Mouse (Mus musculus): ENCODE results near the gene Vps41. TPM values are rescaled to one million over a fixed set of nuclear protein-coding genes. Genes with fewer than 3 reads are reported as not detected.

The Vps41 gene
- 105 and 114 TPM in 2 replicates for polyA plus RNA-seq (2014; fragmentation: Nextera tagmentation; extraction: Ambion mirVana)

DNA sequence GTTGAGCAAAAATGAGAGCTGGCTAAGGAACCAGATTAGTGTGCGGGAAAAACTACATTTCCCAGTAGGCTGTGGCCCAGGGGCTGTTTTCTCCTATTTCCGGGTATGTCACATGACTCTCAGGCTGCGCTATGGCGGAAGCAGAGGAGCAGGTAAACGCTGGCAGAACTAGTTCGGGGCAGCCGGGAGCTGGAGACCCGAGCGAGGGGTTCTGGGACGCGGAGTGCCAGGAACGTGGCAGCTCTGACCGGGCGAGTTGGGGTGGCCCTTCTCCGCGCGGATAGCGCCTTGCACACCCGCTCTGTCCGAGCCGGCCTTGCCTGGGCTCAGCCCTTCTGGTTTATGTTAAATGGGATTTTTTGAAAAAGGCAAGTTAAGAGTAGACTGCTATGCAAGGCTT lies at the start of gene Vps41:
Vps41 (plus strand) TSS at position 102 of the 400 bp plus-strand sequence.
- no peaks in the 10 kb centered on the region for H3K27me3 ChIP-seq (ENCODE audit: control insufficient read depth, insufficient read depth, low read length)
- peak within 1 kb of the TSS; percentile 83 for H3K9ac ChIP-seq (ENCODE audit: low read length)
- H3K36me3 ChIP-seq (ENCODE audit: control insufficient read depth, insufficient read depth, low read length) = no peaks in the 10 kb centered on the region
- H3K27ac ChIP-seq (ENCODE audit: low read depth, low read length) = no peak within 1 kb of the TSS
- peak within 1 kb of the TSS; percentile 61 for H3K4me2 ChIP-seq
- no peaks in the 10 kb centered on the region for H3K9me3 ChIP-seq (ENCODE audit: control insufficient read depth, low read length)
- DNase-seq (ENCODE audit: low spot score, missing footprints) = peak; percentile 98
- peaks cover 3% of the 10 kb centered on the region; the same call in 1 of the 2 replicates for H3K4me1 ChIP-seq (ENCODE audit: control insufficient read depth, insufficient read depth, low read length)
- 1% methylated on average over 21 of the region's 21 CpGs for WGBS
- peak; percentile 99 for ATAC-seq (ENCODE audit: low FRiP score)
- H3K4me3 ChIP-seq (ENCODE audit: low read depth, low read length) = peak within 1 kb of the TSS; percentile 78

- DNase-seq (ENCODE audit: low spot score, missing footprints) (peak; percentile 90), ATAC-seq (ENCODE audit: low FRiP score) (peak; percentile 78)
- WGBS = 46% methylated on average over 7 of the region's 7 CpGs
Observed at GRCm38 (mm10) chr13:18698518-18699065, 18.5 kb upstream of the Vps41 start.

GRCm38 (mm10) chr13:18711685-18712084 lies 5.4 kb upstream of the Vps41 start:
- no peak overlapping the region for H3K4me3 ChIP-seq (ENCODE audit: low read depth, low read length)
- H3K27ac ChIP-seq (ENCODE audit: low read depth, low read length) = no peak overlapping the region
- H3K4me2 ChIP-seq = no peak overlapping the region
- WGBS = 86% methylated on average over 1 of the region's 1 CpGs
- H3K27me3 ChIP-seq (ENCODE audit: control insufficient read depth, insufficient read depth, low read length) = no peaks in the 10 kb centered on the region
- DNase-seq (ENCODE audit: low spot score, missing footprints) = no peak
- no peak overlapping the region for H3K9ac ChIP-seq (ENCODE audit: low read length)
- ATAC-seq (ENCODE audit: low FRiP score) = no peak
- H3K4me1 ChIP-seq (ENCODE audit: control insufficient read depth, insufficient read depth, low read length) = no peaks in the 10 kb centered on the region
- H3K36me3 ChIP-seq (ENCODE audit: control insufficient read depth, insufficient read depth, low read length) = no peaks in the 10 kb centered on the region
- no peaks in the 10 kb centered on the region for H3K9me3 ChIP-seq (ENCODE audit: control insufficient read depth, low read length)

More at GRCm38 (mm10) chr13:18698518-18699065, 18.5 kb upstream of the Vps41 start:
- no peak overlapping the region for H3K4me3 ChIP-seq (ENCODE audit: low read depth, low read length)
- no peaks in the 10 kb centered on the region for H3K4me1 ChIP-seq (ENCODE audit: control insufficient read depth, insufficient read depth, low read length)
- H3K9me3 ChIP-seq (ENCODE audit: control insufficient read depth, low read length) = no peaks in the 10 kb centered on the region
- no peak overlapping the region for H3K4me2 ChIP-seq
- H3K27ac ChIP-seq (ENCODE audit: low read depth, low read length) = no peak overlapping the region
- no peak overlapping the region for H3K9ac ChIP-seq (ENCODE audit: low read length)
- H3K27me3 ChIP-seq (ENCODE audit: control insufficient read depth, insufficient read depth, low read length) = no peaks in the 10 kb centered on the region
- H3K36me3 ChIP-seq (ENCODE audit: control insufficient read depth, insufficient read depth, low read length) = no peaks in the 10 kb centered on the region

GRCm38 (mm10) chr13:18716707-18717106 lies 379 bp upstream of the Vps41 start:
- no peak overlapping the region for H3K27ac ChIP-seq (ENCODE audit: low read depth, low read length)
- no peak overlapping the region for H3K4me3 ChIP-seq (ENCODE audit: low read depth, low read length)
- DNase-seq (ENCODE audit: low spot score, missing footprints) = no peak
- no peaks in the 10 kb centered on the region for H3K9me3 ChIP-seq (ENCODE audit: control insufficient read depth, low read length)
- no peak overlapping the region for H3K4me2 ChIP-seq
- no peaks in the 10 kb centered on the region for H3K27me3 ChIP-seq (ENCODE audit: control insufficient read depth, insufficient read depth, low read length)
- 50% methylated on average over 5 of the region's 5 CpGs for WGBS
- H3K9ac ChIP-seq (ENCODE audit: low read length) = no peak overlapping the region
- H3K36me3 ChIP-seq (ENCODE audit: control insufficient read depth, insufficient read depth, low read length) = no peaks in the 10 kb centered on the region
- peak; percentile 56 for ATAC-seq (ENCODE audit: low FRiP score)
- H3K4me1 ChIP-seq (ENCODE audit: control insufficient read depth, insufficient read depth, low read length) = peaks cover 3% of the 10 kb centered on the region; the same call in 1 of the 2 replicates

- peaks cover 3% of the 10 kb centered on the region; the same call in 1 of the 2 replicates for H3K4me1 ChIP-seq (ENCODE audit: control insufficient read depth, insufficient read depth, low read length)
- DNase-seq (ENCODE audit: low spot score, missing footprints) (no peak), ATAC-seq (ENCODE audit: low FRiP score) (no peak)
- H3K27me3 ChIP-seq (ENCODE audit: control insufficient read depth, insufficient read depth, low read length) = no peaks in the 10 kb centered on the region
- H3K36me3 ChIP-seq (ENCODE audit: control insufficient read depth, insufficient read depth, low read length) = no peaks in the 10 kb centered on the region
- H3K4me3 ChIP-seq (ENCODE audit: low read depth, low read length) = no peak overlapping the region
- no peaks in the 10 kb centered on the region for H3K9me3 ChIP-seq (ENCODE audit: control insufficient read depth, low read length)
- no peak overlapping the region for H3K27ac ChIP-seq (ENCODE audit: low read depth, low read length)
- H3K4me2 ChIP-seq = no peak overlapping the region
- WGBS = 77% methylated on average over 5 of the region's 5 CpGs
- H3K9ac ChIP-seq (ENCODE audit: low read length) = no peak overlapping the region
Observed at GRCm38 (mm10) chr13:18718461-18718860, 1.4 kb downstream of the Vps41 start.

DNA sequence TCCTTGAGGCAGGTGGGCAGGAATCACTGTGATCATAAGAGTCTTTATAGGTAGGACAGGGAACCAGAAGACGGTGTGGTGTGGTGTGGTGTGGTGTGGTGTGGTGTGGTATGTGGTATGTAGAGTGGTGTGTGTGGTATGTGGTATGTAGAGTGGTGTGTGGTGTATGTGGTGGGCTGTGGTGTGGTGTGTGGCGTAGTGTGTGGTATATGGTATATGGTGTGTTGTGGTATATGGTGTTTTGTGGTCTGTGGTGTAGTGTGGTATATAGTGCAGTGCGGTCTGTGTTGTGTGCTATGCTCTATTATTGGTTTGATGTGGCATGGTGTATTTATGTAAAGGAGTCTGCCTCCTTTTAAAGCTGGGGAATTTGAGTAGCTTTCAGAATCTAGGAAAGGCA lies 13.6 kb downstream of the Vps41 start:
- Histone ChIP-seq H3K9ac (ENCODE audit: low read length) (no peak overlapping the region), H3K4me3 (ENCODE audit: low read depth, low read length) (no peak overlapping the region), H3K9me3 (ENCODE audit: control insufficient read depth, low read length) (no peaks in the 10 kb centered on the region), H3K36me3 (ENCODE audit: control insufficient read depth, insufficient read depth, low read length) (no peaks in the 10 kb centered on the region), H3K27me3 (ENCODE audit: control insufficient read depth, insufficient read depth, low read length) (no peaks in the 10 kb centered on the region), H3K4me1 (ENCODE audit: control insufficient read depth, insufficient read depth, low read length) (no peaks in the 10 kb centered on the region), H3K27ac (ENCODE audit: low read depth, low read length) (no peak overlapping the region), H3K4me2 (no peak overlapping the region)
- ATAC-seq (ENCODE audit: low FRiP score) (no peak), DNase-seq (ENCODE audit: low spot score, missing footprints) (no peak)
- 95% methylated on average over 3 of the region's 3 CpGs for WGBS

DNA sequence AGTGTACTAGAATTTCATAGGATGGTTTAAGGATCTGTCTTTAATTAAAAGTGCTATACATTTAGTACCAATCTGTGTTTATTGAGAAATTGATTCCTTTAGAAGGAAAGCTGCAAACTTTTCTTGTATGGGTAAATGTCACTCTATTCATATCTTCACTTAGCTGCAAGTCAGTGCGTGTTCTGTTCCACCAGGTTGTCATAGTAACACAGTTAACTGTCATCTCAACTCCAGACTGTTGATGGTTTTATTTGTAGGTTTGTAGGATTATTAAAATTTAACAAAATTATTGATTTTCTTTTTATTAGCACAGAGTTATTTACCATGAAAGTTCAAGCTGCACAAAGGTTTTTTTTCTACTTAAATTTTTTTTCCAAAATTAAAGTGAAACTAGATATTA lies 19.5 kb downstream of the Vps41 start:
- H3K4me3 ChIP-seq (ENCODE audit: low read depth, low read length) = no peak overlapping the region
- no peaks in the 10 kb centered on the region for H3K9me3 ChIP-seq (ENCODE audit: control insufficient read depth, low read length)
- no peaks in the 10 kb centered on the region for H3K27me3 ChIP-seq (ENCODE audit: control insufficient read depth, insufficient read depth, low read length)
- H3K4me1 ChIP-seq (ENCODE audit: control insufficient read depth, insufficient read depth, low read length) = no peaks in the 10 kb centered on the region
- H3K4me2 ChIP-seq = no peak overlapping the region
- H3K27ac ChIP-seq (ENCODE audit: low read depth, low read length) = no peak overlapping the region
- H3K36me3 ChIP-seq (ENCODE audit: control insufficient read depth, insufficient read depth, low read length) = peaks cover 7% of the 10 kb centered on the region; the same call in 1 of the 2 replicates
- H3K9ac ChIP-seq (ENCODE audit: low read length) = no peak overlapping the region
- ATAC-seq (ENCODE audit: low FRiP score) = no peak
- 79% methylated on average over 1 of the region's 1 CpGs for WGBS
- no peak for DNase-seq (ENCODE audit: low spot score, missing footprints)

GRCm38 (mm10) chr13:18743575-18744265 lies 26.6 kb downstream of the Vps41 start:
- ATAC-seq (ENCODE audit: low FRiP score) (peak; percentile 89), DNase-seq (ENCODE audit: low spot score, missing footprints) (no peak)
- Histone ChIP-seq H3K27me3 (ENCODE audit: control insufficient read depth, insufficient read depth, low read length) (no peaks in the 10 kb centered on the region), H3K4me3 (ENCODE audit: low read depth, low read length) (no peak overlapping the region), H3K9ac (ENCODE audit: low read length) (no peak overlapping the region), H3K4me2 (no peak overlapping the region), H3K36me3 (ENCODE audit: control insufficient read depth, insufficient read depth, low read length) (peaks cover 7% of the 10 kb centered on the region; the same call in 1 of the 2 replicates), H3K4me1 (ENCODE audit: control insufficient read depth, insufficient read depth, low read length) (no peaks in the 10 kb centered on the region), H3K27ac (ENCODE audit: low read depth, low read length) (no peak overlapping the region; the same call in 1 of the 2 replicates), H3K9me3 (ENCODE audit: control insufficient read depth, low read length) (no peaks in the 10 kb centered on the region)
- 74% methylated on average over 16 of the region's 16 CpGs for WGBS

DNA sequence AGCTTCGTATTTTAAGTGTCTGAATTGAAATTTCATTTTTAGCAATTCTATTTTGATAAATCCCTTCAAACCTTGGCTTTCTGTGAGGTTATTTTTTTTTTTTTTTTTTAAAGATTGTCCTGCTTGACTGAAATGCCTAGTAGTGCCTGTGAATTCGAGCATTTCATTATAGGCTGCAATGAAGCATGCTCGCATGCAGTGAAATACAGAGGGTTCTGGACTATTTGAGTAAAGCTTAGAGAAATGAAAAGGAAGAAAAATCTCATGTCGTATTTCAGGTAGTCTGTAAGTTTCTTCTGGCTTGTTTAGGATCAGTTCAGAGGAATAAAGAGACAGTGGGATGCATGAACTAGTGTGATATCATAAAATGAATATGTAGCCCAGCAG lies 27.2 kb downstream of the Vps41 start:
- ATAC-seq (ENCODE audit: low FRiP score) = peak; percentile 27; the same call in 1 of the 2 replicates
- no peaks in the 10 kb centered on the region for H3K27me3 ChIP-seq (ENCODE audit: control insufficient read depth, insufficient read depth, low read length)

More for the DNA sequence above, 27.2 kb downstream of the Vps41 start:
- Histone ChIP-seq H3K27ac (ENCODE audit: low read depth, low read length) (no peak overlapping the region), H3K4me1 (ENCODE audit: control insufficient read depth, insufficient read depth, low read length) (no peaks in the 10 kb centered on the region), H3K36me3 (ENCODE audit: control insufficient read depth, insufficient read depth, low read length) (peaks cover 7% of the 10 kb centered on the region; the same call in 1 of the 2 replicates), H3K9me3 (ENCODE audit: control insufficient read depth, low read length) (no peaks in the 10 kb centered on the region), H3K4me3 (ENCODE audit: low read depth, low read length) (no peak overlapping the region), H3K9ac (ENCODE audit: low read length) (no peak overlapping the region), H3K4me2 (no peak overlapping the region)
- DNase-seq (ENCODE audit: low spot score, missing footprints) = no peak
- 77% methylated on average over 4 of the region's 4 CpGs for WGBS

All from midbrain, embryonic 11.5 days (tissue).